In genomic region chr3:80052879-80053278, GRCm38 (mm10) we compare ENCODE assay signal across 12 mouse cellular contexts.
DNase-seq lines count a peak whose midpoint lies in the region; ATAC-seq and TF ChIP-seq lines count a peak whose summit lies in the region.
"Had no signal": no experiment of that assay in that cellular context is flagged by ENCODE, and none has a peak within 500 bp of the region (broad histone marks: within the 10 kb centered on the region; RNA-seq: fewer than 3 reads in every experiment).

No protein-coding gene starts in this region.

- no peak for TF ChIP-seq CTCF in gastrocnemius, adult 2 months (IDR thresholded peaks at IDR 0.05)
- no peak for TF ChIP-seq CTCF in thymus, adult 2 months (IDR thresholded peaks at IDR 0.05; ENCODE audit: borderline replicate concordance, control insufficient read depth, extremely low read depth, insufficient read depth, low read length, poor library complexity)

- peak overlapping the region; percentile 40; the same call in 1 of the 2 replicates for H3K27ac ChIP-seq in gastrocnemius, adult 2 months
- peak overlapping the region; percentile 73 for H3K27ac ChIP-seq in heart, embryonic 10.5 days
- no peak overlapping the region for H3K27ac ChIP-seq in liver, embryonic 13.5 days
- no peak overlapping the region for H3K27ac ChIP-seq in thymus, adult 2 months (ENCODE audit: control insufficient read depth, insufficient read depth, low read length)
- H3K27ac ChIP-seq: embryonic facial prominence, embryonic 13.5 days; layer of hippocampus, adult 2 months; lung, embryonic 15.5 days had no signal

- peak; percentile 73; the same call in 1 of the 2 replicates for ATAC-seq in liver, embryonic 13.5 days (ENCODE audit: low read depth)

- no peak for DNase-seq in gastrocnemius, adult 2 months
- no peak for DNase-seq in gastrocnemius, postnatal 4 days (ENCODE audit: low spot score in 2 of 2)
- peak; percentile 10 for DNase-seq in adipocyte (ENCODE audit: low spot score)
- DNase-seq in heart, embryonic 10.5 days (ENCODE audit: low spot score): peak; percentile 84
- DNase-seq in liver, embryonic 13.5 days: peak; percentile 2
- no peak for DNase-seq in layer of hippocampus, postnatal 25 days (ENCODE audit: extremely low spot score in 1 of 2, low spot score in 1 of 2)
- no peak for DNase-seq in thymus, adult 2 months
- no peak for DNase-seq in left cerebral cortex, postnatal 25 days (ENCODE audit: low spot score in 2 of 2)
- DNase-seq: gastrocnemius, postnatal 10 days had no signal

- H3K4me1 ChIP-seq in heart, embryonic 10.5 days: peaks cover 20% of the 10 kb centered on the region
- peaks cover 11% of the 10 kb centered on the region for H3K4me1 ChIP-seq in liver, embryonic 13.5 days (replicated peaks)
- no peaks in the 10 kb centered on the region for H3K4me1 ChIP-seq in thymus, adult 2 months (replicated peaks; ENCODE audit: control insufficient read depth, insufficient read depth, low read length)

- intact Hi-C loops in gastrocnemius, adult 2 months (cut with DNase I): loop anchor here (10.0 kb wide), 1 partner anchor 78 kb away; no protein-coding TSS in a partner anchor
- intact Hi-C loops in left cerebral cortex, postnatal 25 days (cut with DNase I): no loop called here

- no peaks in the 10 kb centered on the region for H3K9me3 ChIP-seq in heart, embryonic 10.5 days
- H3K9me3 ChIP-seq in liver, embryonic 13.5 days (replicated peaks): no peaks in the 10 kb centered on the region
- H3K9me3 ChIP-seq: embryonic facial prominence, embryonic 13.5 days; lung, embryonic 15.5 days had no signal

- 6% methylated on average over 3 of the region's 3 CpGs for WGBS in heart, embryonic 10.5 days
- WGBS in liver, embryonic 13.5 days (ENCODE audit: insufficient replicate concordance): 6% methylated on average over 3 of the region's 3 CpGs
- 96% methylated on average over 3 of the region's 3 CpGs for WGBS in thymus, adult 2 months

- H3K9ac ChIP-seq in liver, embryonic 13.5 days: no peak overlapping the region
- H3K9ac ChIP-seq: embryonic facial prominence, embryonic 13.5 days; lung, embryonic 15.5 days had no signal

- H3K36me3 ChIP-seq in heart, embryonic 10.5 days: no peaks in the 10 kb centered on the region
- no peaks in the 10 kb centered on the region for H3K36me3 ChIP-seq in liver, embryonic 13.5 days
- H3K36me3 ChIP-seq in thymus, adult 2 months (ENCODE audit: control insufficient read depth, insufficient read depth, low read length): no peaks in the 10 kb centered on the region
- H3K36me3 ChIP-seq: embryonic facial prominence, embryonic 13.5 days; lung, embryonic 15.5 days had no signal

- no peak overlapping the region for H3K4me2 ChIP-seq in liver, embryonic 13.5 days
- H3K4me2 ChIP-seq: embryonic facial prominence, embryonic 13.5 days; lung, embryonic 15.5 days had no signal

- TF ChIP-seq POLR2A in thymus, adult 2 months (IDR thresholded peaks at IDR 0.05; ENCODE audit: control insufficient read depth, extremely low read depth, insufficient read depth, low read length, poor library complexity): no peak

- no peaks in the 10 kb centered on the region for H3K27me3 ChIP-seq in heart, embryonic 10.5 days (ENCODE audit: insufficient read depth, poor library complexity, severe bottlenecking)
- no peaks in the 10 kb centered on the region for H3K27me3 ChIP-seq in liver, embryonic 13.5 days
- H3K27me3 ChIP-seq in thymus, adult 2 months (ENCODE audit: control insufficient read depth, insufficient read depth, low read length): no peaks in the 10 kb centered on the region
- H3K27me3 ChIP-seq: embryonic facial prominence, embryonic 13.5 days; lung, embryonic 15.5 days had no signal

- no peak overlapping the region for H3K4me3 ChIP-seq in gastrocnemius, adult 2 months
- H3K4me3 ChIP-seq in heart, embryonic 10.5 days: no peak overlapping the region
- no peak overlapping the region for H3K4me3 ChIP-seq in liver, embryonic 13.5 days (replicated peaks)
- no peak overlapping the region for H3K4me3 ChIP-seq in thymus, adult 2 months (ENCODE audit: control insufficient read depth, insufficient read depth, low read length)
- H3K4me3 ChIP-seq: embryonic facial prominence, embryonic 13.5 days; layer of hippocampus, adult 2 months; lung, embryonic 15.5 days had no signal

Comparison
In these comparisons a context has a peak if more than half of its experiments do, and no peak if none do; other contexts are left out.
1. DNase-seq: peak in adipocyte (single experiment), heart, embryonic 10.5 days (single experiment) and liver, embryonic 13.5 days (single experiment); none in gastrocnemius, adult 2 months (single experiment), gastrocnemius, postnatal 4 days (0 of 2), layer of hippocampus, postnatal 25 days (0 of 2), thymus, adult 2 months (single experiment) and left cerebral cortex, postnatal 25 days (0 of 2).
2. H3K27ac ChIP-seq: peak in gastrocnemius, adult 2 months (single experiment) and heart, embryonic 10.5 days (single experiment); none in liver, embryonic 13.5 days (single experiment) and thymus, adult 2 months (single experiment).